Mouse (Mus musculus) testis, postnatal 10 days (tissue): Measurements from ENCODE around the gene Cyfip1.

Experiments
- DNase-seq: peaks from one replicate; pipeline ENCODE4 v3.0.0; 2021; ENCODE audit warnings: low spot score

Cyfip1 gene

DNA sequence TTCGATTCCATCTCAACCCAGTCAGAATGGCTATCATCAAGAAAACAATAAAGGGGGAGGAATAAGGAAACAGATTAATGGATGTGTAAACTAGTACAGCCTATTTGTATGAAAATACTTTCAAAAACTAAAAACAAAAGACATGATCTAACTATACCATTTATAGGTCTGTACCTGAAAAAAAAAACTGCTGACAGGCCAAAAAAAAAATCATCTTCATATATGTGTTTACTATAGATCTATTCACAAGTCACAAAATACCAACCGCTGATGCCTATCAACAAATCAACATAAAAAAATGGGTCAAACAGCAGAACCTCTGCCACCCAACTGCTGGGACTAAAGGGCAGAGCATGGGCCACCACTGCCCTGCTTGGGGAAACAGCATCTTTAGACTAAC, 114.5 kb downstream of the Cyfip1 start:
- no peak for DNase-seq

DNA sequence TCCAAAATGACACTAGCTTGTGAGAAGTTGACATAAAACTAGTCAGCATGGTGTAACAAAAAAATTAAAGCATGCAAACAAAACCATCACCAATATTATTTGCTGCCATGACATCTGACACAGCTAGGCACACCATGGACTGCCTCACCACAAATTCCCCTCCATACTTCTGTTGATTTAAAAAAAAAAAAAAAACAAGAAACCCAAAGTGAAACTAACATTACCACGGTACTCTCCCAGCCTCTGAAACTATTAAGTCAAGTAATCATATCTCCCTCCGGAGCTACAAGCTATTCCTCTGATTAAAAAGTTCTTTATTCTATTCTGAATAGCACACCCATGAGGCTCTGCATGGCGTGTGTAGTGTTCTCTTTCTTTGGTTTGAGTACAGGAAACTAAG, 115.6 kb downstream of the Cyfip1 start:
- no peak for DNase-seq

DNA sequence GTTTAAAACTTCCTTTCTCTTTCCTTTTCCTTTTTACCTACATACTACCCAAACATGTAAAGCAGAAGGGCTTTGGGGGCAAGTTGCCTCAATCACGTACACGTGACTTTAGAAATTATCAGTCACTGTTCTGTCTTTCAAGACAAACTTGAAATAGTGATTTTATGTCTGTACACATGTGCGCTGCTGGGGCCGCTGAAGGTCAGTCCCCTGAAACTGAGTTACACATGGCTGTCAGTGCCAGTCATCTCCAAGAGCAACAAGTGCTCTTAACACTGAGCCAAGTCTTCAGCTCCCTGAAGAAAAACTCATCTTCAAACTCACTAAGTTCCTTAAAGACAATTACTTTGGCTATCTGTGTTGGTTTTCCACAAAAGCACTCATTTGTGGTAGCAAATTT, 116.4 kb downstream of the Cyfip1 start:
- DNase-seq: no peak

DNA sequence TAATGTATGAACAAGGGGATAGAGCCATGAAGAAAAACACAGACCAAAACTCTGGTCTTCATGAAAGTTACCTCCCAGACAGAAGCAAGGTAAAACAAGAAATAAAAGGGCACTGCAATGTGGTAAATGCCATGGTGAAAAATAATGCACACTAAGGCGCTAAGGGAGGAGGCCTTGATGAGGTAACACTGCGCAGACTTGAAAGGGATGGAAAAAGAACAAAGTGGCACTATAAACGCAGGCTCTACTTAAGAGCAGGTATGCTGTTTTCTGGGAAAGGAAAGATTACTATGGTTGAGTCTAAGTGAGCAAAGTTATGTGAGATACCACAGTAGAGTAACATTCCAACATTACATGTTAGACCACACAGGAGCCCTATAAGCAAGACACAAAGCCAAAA, 118.3 kb downstream of the Cyfip1 start:
- no peak for DNase-seq

DNA sequence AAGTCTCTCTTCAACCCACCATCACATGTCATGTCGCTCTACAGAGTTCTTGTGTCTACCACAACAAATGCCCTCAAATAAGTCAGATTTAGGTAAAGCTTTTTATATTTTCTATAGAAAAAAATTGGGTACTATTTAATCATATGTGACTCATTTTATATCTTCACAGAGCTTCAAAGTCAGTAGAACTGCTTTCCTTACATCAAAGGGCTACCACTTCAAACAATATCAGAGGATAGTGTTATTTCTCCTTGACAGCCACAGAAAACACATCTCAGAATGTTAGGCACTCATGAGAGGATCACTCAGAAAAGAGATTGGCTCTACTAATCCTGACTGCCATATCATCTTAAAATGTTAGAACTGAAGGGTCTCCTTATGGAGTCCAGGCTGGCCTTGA, 119.0 kb downstream of the Cyfip1 start:
- DNase-seq: no peak

DNA sequence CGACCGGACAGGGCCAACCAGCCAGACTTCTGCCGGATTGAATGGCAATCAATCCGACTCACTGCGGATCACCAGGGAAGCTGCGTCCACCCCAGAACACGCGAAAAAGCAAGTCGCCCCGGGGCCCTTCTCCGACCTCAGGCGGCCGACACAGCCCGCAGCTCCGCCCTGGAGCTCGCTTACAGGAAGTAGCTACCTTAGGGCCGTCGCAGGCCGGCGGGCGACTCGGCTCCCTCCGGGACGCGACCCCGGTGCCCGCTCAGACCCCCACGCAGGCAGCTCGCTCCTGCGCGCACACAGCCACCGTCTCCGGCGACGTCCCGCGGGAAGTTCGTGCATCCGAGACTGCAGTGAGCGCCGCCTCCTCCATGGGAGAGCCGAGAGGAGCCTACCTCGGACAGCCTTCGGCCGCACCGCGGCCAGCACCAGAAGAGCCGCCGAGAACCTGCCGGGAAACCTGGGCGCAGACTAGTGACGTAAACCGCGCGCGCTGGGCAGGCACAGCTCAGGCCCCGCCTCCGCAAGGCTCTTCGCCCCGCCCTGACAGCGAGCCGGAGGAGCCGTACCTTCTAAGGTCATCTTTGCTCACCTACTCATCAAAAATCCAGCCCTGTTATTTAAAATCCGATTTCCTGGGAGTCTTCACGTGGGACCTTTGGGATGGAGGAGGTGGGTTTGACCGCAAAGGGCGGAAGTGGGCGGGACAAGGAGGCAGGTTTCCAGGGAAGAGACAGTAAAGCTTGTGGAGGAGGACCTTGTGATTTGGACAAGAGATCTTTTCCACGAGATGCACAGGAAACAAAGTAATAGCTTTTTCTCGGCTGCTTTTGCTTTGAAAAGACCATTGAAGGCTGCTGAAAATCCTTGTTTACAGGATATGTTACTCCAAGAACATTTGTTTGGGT, 120.7 kb downstream of the Cyfip1 start, which contains the start of gene Nipa2:
Gene Nipa2, minus strand, starts transcription at position 473 of the 905 bp plus-strand sequence.
- DNase-seq: peak; percentile 98

DNA sequence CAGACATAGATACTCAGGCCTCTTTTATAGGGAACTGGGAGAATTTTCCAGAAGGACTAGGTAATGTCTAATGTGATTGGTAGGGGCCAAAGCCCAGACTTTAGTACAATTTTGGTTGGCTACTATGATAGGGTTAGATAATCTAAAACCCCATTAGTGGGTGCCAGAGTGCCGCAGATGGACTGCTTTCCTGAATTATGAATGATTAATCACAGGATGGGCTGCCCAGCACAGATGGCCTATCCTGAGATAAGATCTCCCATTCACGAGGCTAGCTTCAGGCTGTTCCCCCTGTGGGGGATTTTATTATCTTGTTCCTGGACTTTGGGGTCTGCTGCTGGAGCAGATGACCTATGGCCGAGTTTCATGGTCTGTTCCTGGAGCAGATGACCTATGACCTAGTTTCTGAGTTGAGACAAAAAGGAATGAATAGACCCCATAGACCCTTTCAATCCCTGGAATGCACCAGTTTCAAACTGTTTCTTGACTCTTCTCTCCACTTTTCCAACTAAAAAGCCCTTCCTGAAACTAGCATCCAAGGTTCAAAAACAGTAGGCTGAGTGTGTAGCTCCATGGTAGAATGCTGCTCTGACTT, 125.4 kb downstream of the Cyfip1 start:
- no peak for DNase-seq

DNA sequence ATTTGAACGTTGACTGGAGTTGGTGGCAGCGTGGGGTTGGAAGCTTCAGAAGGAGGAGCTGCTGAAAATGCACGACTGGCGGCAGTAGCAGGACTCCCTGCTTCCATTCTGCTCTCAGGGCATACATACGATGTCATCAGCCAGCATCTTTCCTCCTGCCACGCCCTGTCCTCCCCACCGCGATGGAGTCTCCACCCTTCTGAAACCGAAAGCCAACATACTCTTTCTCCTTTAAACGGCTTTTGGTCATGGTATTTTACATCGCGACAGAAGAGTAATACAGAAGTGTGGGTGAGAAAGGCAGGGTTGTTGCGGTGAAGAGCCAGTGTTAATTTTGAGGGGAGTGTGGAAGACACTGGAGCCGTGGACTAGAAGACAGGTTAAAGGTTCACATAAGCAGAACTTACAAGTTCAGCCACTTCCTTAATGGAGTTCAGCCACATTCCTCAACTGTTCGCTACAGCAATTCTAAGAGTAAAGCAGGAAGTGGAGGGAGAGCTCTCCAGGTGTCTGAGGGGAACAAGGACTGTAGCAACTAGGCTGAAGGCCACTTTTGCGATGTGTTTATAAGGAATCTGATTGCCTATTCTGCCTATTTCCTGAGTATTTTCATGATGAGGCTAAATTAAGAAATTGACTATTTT, 126.8 kb downstream of the Cyfip1 start:
- DNase-seq: no peak

DNA sequence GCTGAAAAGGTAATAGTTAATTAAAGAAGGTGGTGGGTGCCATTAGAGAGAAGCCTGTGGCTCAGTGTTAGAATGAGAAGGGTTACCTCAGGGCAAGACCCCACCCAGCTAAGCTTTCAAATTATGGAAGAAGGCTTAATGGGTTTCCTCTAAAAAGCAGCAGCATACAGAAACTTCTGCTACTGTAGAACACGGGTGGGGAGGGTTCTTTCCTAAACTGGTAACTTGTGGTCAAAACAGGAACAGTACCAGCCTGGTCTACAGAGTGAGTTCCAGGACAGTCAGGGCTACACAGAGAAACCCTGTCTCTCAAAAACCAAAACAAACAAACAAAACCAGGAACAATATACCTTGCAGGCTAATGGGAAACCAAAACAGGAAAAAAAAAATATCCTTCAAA, 127.9 kb downstream of the Cyfip1 start:
- DNase-seq: no peak

DNA sequence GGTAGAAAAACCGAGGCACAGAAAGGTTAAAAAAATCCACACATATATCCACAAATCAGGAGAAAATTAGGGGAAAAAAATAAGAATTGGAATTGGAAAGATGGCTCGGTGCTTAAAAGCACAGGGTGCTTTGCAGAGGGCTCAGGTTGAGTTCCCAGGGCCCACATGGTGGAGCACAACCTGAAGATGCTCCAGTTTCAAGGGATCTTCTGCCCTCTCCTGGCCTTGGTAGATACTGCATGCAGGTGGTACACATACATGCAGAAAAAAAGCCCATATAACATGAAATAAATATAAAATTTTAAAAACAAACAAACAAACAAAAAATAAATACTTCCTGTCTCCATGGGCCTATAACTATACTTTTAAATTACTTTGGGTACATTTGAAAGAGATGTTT, 132.9 kb downstream of the Cyfip1 start:
- no peak for DNase-seq

DNA sequence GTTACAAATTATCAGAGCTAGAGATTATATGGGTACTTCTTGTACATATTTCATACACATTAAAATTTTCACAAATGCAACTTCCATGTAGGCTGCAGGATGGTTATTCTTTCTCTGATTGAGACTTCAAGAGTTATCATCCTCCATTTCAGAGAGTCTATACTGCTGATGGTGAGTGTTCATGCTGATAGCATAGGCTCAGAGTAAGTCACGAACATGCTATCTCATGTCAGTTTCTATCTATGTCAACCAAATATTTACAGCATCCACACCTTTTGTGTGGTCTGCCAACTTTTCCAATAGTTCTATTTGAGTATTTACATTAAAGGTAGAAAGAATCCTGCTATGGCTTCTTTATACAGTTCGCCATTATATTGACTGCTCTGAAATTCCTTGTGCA, 140.0 kb downstream of the Cyfip1 start:
- DNase-seq: no peak
